Mouse (Mus musculus): ENCODE results near the gene Gnb3. TPM values are rescaled to one million over a fixed set of nuclear protein-coding genes. Genes with fewer than 3 reads are reported as not detected.
"Not testable (repeated sequence)": the region's sequence is repeated elsewhere in the genome, so short reads cannot be mapped to it uniquely, and the experiment has no call there.

Gene Gnb3
- polyA plus RNA-seq, 1 experiment from 2014 or later, result 0.25 TPM

GRCm38 (mm10) chr6:124806446-124807140 is 33.5 kb downstream of the Gnb3 start:
- 69% methylated on average over 7 of the region's 7 CpGs for WGBS
- H3K4me3 ChIP-seq, result peak overlapping the region; percentile 55
- H3K9ac ChIP-seq, result peak overlapping the region; percentile 70; the same call in 1 of the 2 replicates
- peaks cover 15% of the 10 kb centered on the region for H3K36me3 ChIP-seq
- ATAC-seq (ENCODE audit: insufficient number of reproducible peaks, insufficient read depth, low FRiP score, low TSS enrichment, low read depth), result no peak
- H3K27me3 ChIP-seq, result no peaks in the 10 kb centered on the region
- peaks cover 39% of the 10 kb centered on the region for H3K4me1 ChIP-seq
- H3K27ac ChIP-seq, result peak overlapping the region; percentile 91
- peak overlapping the region; percentile 81 for H3K4me2 ChIP-seq
- no peaks in the 10 kb centered on the region for H3K9me3 ChIP-seq

GRCm38 (mm10) chr6:124805341-124806321 is 34.4 kb downstream of the Gnb3 start:
- peak overlapping the region; percentile 81 for H3K4me2 ChIP-seq
- H3K27ac ChIP-seq, result peak overlapping the region; percentile 91
- H3K4me1 ChIP-seq, result peaks cover 36% of the 10 kb centered on the region
- peaks cover 6% of the 10 kb centered on the region; the same call in 1 of the 2 replicates for H3K36me3 ChIP-seq
- peak overlapping the region; percentile 70 for H3K9ac ChIP-seq
- ATAC-seq (ENCODE audit: insufficient number of reproducible peaks, insufficient read depth, low FRiP score, low TSS enrichment, low read depth), result peak; percentile 79
- under 1% methylated on average over 34 of the region's 34 CpGs for WGBS
- H3K27me3 ChIP-seq, result no peaks in the 10 kb centered on the region
- no peaks in the 10 kb centered on the region for H3K9me3 ChIP-seq
- peak overlapping the region; percentile 55 for H3K4me3 ChIP-seq

DNA sequence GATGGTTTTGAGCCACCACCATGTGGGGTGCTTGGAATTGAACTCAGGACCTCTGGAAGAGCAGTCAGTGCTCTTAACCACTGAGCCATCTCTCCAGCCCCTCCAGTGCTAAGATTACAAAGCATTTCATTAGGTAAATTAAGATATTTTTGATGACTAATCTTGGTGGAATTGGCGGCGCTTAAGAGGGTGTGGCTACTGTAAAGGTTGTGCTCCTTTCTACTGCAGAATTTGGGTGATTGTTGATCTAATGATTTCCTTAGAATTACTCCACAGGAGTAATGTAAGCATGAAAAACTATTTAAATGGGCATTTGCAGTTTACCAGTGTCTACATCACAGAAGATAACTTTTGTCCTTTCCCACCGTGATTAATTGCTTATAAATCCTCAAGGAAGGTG is 35.7 kb downstream of the Gnb3 start:
- 93% methylated on average over 3 of the region's 3 CpGs for WGBS
- no peak for ATAC-seq (ENCODE audit: insufficient number of reproducible peaks, insufficient read depth, low FRiP score, low TSS enrichment, low read depth)
- Histone ChIP-seq H3K9me3 (no peaks in the 10 kb centered on the region), H3K27me3 (no peaks in the 10 kb centered on the region), H3K36me3 (no peaks in the 10 kb centered on the region), H3K9ac (no peak overlapping the region), H3K4me1 (peaks cover 25% of the 10 kb centered on the region), H3K27ac (no peak overlapping the region), H3K4me3 (no peak overlapping the region), H3K4me2 (no peak overlapping the region)

DNA sequence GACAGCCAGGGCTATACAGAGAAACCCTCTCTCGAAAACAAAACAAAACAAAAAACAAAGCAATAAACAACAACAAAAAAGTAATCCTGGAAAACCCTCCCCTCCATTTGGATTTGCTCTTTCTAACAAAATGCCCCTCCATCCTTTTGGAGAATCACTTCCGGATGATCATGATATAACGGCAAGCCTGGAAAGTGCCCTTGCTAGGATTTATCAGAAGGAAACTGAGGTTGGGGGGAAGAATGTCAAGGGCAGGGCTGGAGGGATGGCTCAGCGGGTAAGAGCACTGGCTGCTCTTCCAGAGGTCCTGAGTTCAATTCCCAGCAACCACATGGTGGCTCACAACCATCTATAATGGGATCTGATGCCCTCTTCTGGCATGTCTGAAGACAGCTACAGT is 36.4 kb downstream of the Gnb3 start:
- not testable (repeated sequence) for ATAC-seq (ENCODE audit: insufficient number of reproducible peaks, insufficient read depth, low FRiP score, low TSS enrichment, low read depth); H3K4me2 ChIP-seq; H3K27me3 ChIP-seq

DNA sequence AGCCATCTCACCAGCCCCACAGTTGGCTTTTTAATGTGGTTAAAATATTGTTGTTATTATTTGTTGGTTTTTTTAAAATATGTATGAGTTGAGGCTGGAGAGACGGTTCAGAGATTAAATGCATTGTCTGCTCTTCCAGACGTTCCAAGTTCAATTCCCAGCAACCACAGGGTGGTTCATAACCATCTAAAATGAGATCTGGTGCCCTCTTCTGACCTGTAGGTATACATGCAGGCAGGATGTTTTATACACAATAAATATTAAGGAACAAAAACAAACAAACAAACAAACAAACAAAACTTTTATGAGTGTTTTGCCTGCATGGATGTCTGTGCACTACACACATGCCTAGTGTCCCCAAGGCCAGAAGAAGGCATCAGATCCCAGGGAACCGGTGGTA is 37.0 kb downstream of the Gnb3 start:
- Histone ChIP-seq H3K9me3 (no peaks in the 10 kb centered on the region), H3K27ac (no peak overlapping the region), H3K36me3 (no peaks in the 10 kb centered on the region), H3K9ac (no peak overlapping the region), H3K4me2 (no peak overlapping the region), H3K4me1 (peaks cover 19% of the 10 kb centered on the region), H3K27me3 (no peaks in the 10 kb centered on the region), H3K4me3 (no peak overlapping the region)
- ATAC-seq (ENCODE audit: insufficient number of reproducible peaks, insufficient read depth, low FRiP score, low TSS enrichment, low read depth), result no peak
- WGBS, result 77% methylated on average over 3 of the region's 3 CpGs

More for the DNA sequence above, 36.4 kb downstream of the Gnb3 start:
- not testable (repeated sequence) for H3K9ac ChIP-seq, H3K9me3 ChIP-seq, H3K36me3 ChIP-seq, H3K27ac ChIP-seq, H3K4me3 ChIP-seq
- WGBS, result 94% methylated on average over 4 of the region's 4 CpGs
- H3K4me1 ChIP-seq, result peaks cover 21% of the 10 kb centered on the region

DNA sequence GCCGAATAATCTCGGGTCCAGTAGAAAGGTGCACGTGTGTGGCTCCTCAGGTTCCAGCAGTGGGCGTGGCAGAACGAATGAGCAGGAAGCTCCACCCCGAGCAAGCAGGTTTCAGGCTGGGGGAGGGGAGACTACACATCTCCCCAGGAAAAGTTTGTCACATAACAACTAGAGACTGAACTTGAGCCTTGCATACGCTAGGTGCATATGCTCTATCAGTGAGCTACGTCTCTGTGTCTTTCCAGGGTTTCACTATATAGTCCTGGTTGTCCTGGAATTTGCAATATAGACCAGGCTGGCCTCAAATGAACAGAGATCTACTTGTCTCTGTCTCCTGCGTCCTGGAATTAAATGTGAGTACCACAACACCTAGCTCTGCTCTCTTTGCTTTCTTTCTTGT is 37.7 kb downstream of the Gnb3 start:
- Histone ChIP-seq H3K4me3 (peak overlapping the region; percentile 20), H3K4me1 (peaks cover 17% of the 10 kb centered on the region), H3K4me2 (peak overlapping the region; percentile 47), H3K27ac (peak overlapping the region; percentile 51; the same call in 1 of the 2 replicates)
- H3K9ac ChIP-seq; H3K36me3 ChIP-seq; H3K9me3 ChIP-seq; ATAC-seq (ENCODE audit: insufficient number of reproducible peaks, insufficient read depth, low FRiP score, low TSS enrichment, low read depth); H3K27me3 ChIP-seq: not testable (repeated sequence)
- WGBS, result 5% methylated on average over 6 of the region's 9 CpGs

GRCm38 (mm10) chr6:124796200-124796599 is 43.9 kb downstream of the Gnb3 start:
- Histone ChIP-seq H3K4me1 (no peaks in the 10 kb centered on the region), H3K4me2 (no peak overlapping the region), H3K27me3 (no peaks in the 10 kb centered on the region), H3K36me3 (no peaks in the 10 kb centered on the region), H3K9me3 (no peaks in the 10 kb centered on the region), H3K4me3 (no peak overlapping the region), H3K27ac (no peak overlapping the region), H3K9ac (no peak overlapping the region)
- WGBS, result 66% methylated on average over 2 of the region's 2 CpGs
- ATAC-seq (ENCODE audit: insufficient number of reproducible peaks, insufficient read depth, low FRiP score, low TSS enrichment, low read depth), result no peak

DNA sequence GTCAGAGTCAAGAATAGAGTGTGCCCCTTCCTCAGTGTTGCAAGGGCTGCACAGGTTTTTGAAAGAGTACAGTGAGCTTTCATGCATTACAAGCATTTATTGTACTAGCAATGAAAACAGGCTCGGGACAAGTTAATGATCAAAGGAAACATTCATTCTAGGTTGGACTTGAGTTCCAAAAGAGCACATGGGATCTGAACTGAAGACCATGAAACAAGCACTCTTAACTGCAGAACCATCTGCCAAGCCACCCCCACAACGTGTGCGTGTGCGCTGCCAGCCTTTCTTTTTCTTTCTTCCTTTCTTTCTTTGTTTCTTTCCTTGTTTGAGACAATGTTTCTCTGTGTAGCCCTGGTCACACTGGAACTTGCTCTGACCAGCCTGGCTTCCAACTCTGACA is 44.3 kb downstream of the Gnb3 start:
- Histone ChIP-seq H3K27ac (no peak overlapping the region), H3K4me2 (no peak overlapping the region), H3K4me1 (no peaks in the 10 kb centered on the region), H3K9me3 (no peaks in the 10 kb centered on the region), H3K9ac (no peak overlapping the region), H3K36me3 (no peaks in the 10 kb centered on the region), H3K27me3 (no peaks in the 10 kb centered on the region), H3K4me3 (no peak overlapping the region)
- no peak for ATAC-seq (ENCODE audit: insufficient number of reproducible peaks, insufficient read depth, low FRiP score, low TSS enrichment, low read depth)
- 72% methylated on average over 4 of the region's 4 CpGs for WGBS

GRCm38 (mm10) chr6:124791911-124792310 is 48.2 kb downstream of the Gnb3 start:
- no peak for ATAC-seq (ENCODE audit: insufficient number of reproducible peaks, insufficient read depth, low FRiP score, low TSS enrichment, low read depth)
- H3K27ac ChIP-seq, result no peak overlapping the region
- WGBS, result 87% methylated on average over 3 of the region's 3 CpGs
- H3K4me3 ChIP-seq, result no peak overlapping the region
- H3K4me2 ChIP-seq, result no peak overlapping the region
- H3K27me3 ChIP-seq, result no peaks in the 10 kb centered on the region
- no peaks in the 10 kb centered on the region for H3K9me3 ChIP-seq
- H3K36me3 ChIP-seq, result no peaks in the 10 kb centered on the region
- H3K9ac ChIP-seq, result no peak overlapping the region
- H3K4me1 ChIP-seq, result peaks cover 8% of the 10 kb centered on the region; the same call in 1 of the 2 replicates

- no peaks in the 10 kb centered on the region for H3K9me3 ChIP-seq
- ATAC-seq (ENCODE audit: insufficient number of reproducible peaks, insufficient read depth, low FRiP score, low TSS enrichment, low read depth), result no peak
- H3K4me3 ChIP-seq, result no peak overlapping the region
- no peaks in the 10 kb centered on the region for H3K27me3 ChIP-seq
- no peak overlapping the region for H3K9ac ChIP-seq
- H3K4me1 ChIP-seq, result peaks cover 8% of the 10 kb centered on the region; the same call in 1 of the 2 replicates
- no peaks in the 10 kb centered on the region for H3K36me3 ChIP-seq
- no peak overlapping the region for H3K4me2 ChIP-seq
- 26% methylated on average over 4 of the region's 4 CpGs for WGBS
- H3K27ac ChIP-seq, result peak overlapping the region; percentile 55; the same call in 1 of the 2 replicates
These were observed 50.0 kb downstream of the Gnb3 start for GRCm38 (mm10) chr6:124790121-124790520.

GRCm38 (mm10) chr6:124789519-124789918 is 50.6 kb downstream of the Gnb3 start:
- H3K9ac ChIP-seq, result no peak overlapping the region

More at GRCm38 (mm10) chr6:124789519-124789918, 50.6 kb downstream of the Gnb3 start:
- Histone ChIP-seq H3K4me3 (no peak overlapping the region), H3K27ac (0 out of 2 replicates have a peak overlapping the region, but pooled peaks have one; percentile 1), H3K36me3 (no peaks in the 10 kb centered on the region), H3K4me1 (peaks cover 8% of the 10 kb centered on the region; the same call in 1 of the 2 replicates), H3K4me2 (no peak overlapping the region), H3K9me3 (no peaks in the 10 kb centered on the region), H3K27me3 (no peaks in the 10 kb centered on the region)
- ATAC-seq (ENCODE audit: insufficient number of reproducible peaks, insufficient read depth, low FRiP score, low TSS enrichment, low read depth), result no peak
- 87% methylated on average over 4 of the region's 4 CpGs for WGBS

Data from embryonic facial prominence, embryonic 13.5 days (tissue).